8 mouse cellular contexts compared by ENCODE assay signal in genomic region chr7:120835449-120836359, GRCm38 (mm10). TPM values are rescaled to one million over a fixed set of nuclear protein-coding genes. Genes with fewer than 3 reads are reported as not detected.
DNase-seq lines count a peak whose midpoint lies in the region; ATAC-seq and TF ChIP-seq lines count a peak whose summit lies in the region.

No protein-coding gene starts in this region.

- WGBS in forebrain, embryonic 14.5 days: under 1% methylated on average over 41 of the region's 41 CpGs
- under 1% methylated on average over 41 of the region's 41 CpGs for WGBS in liver, postnatal 0 days (ENCODE audit: insufficient replicate concordance)
- 1% methylated on average over 41 of the region's 41 CpGs for WGBS in neural tube, embryonic 13.5 days

- H3K9ac ChIP-seq in ES-E14 (ENCODE audit: insufficient read depth, low read depth, low read length, poor library complexity, severe bottlenecking): peak overlapping the region; percentile 48; the same call in 1 of the 2 replicates
- H3K9ac ChIP-seq in forebrain, embryonic 14.5 days (ENCODE audit: low read length): peak overlapping the region; percentile 61
- peak overlapping the region; percentile 70 for H3K9ac ChIP-seq in liver, postnatal 0 days (replicated peaks)
- H3K9ac ChIP-seq in neural tube, embryonic 13.5 days: peak overlapping the region; percentile 72

- peak; percentile 68 for DNase-seq in ES-E14 (ENCODE audit: low read depth, low spot score)
- DNase-seq in cerebellum, adult 11 months: peak; percentile 95
- peak; percentile 97 for DNase-seq in forebrain, embryonic 14.5 days (ENCODE audit: low spot score)
- peak; percentile 95 to 97 for DNase-seq in heart, postnatal 14 days
- peak; percentile 97 for DNase-seq in layer of hippocampus, adult 11-12 months (ENCODE audit: low spot score)
- DNase-seq in liver, postnatal 0 days: peak; percentile 96
- peak; percentile 96 for DNase-seq in telencephalon, adult 2 months (ENCODE audit: low read depth, low spot score)

- in situ Hi-C loops in ES-E14 (cut with MboI; ENCODE audit: low sequenced_read_pairs in 2 of 2, unreplicated experiment in 2 of 2): no loop called here

- peak overlapping the region; percentile 66 to 72 for H3K4me3 ChIP-seq in ES-E14 (ENCODE audit: insufficient read depth in 1 of 2, low read depth in 1 of 2, low read length in 2 of 2, poor library complexity in 1 of 2, severe bottlenecking in 1 of 2)
- H3K4me3 ChIP-seq in forebrain, embryonic 14.5 days (ENCODE audit: low read depth, low read length): peak overlapping the region; percentile 50
- H3K4me3 ChIP-seq in liver, postnatal 0 days (ENCODE audit: low read depth, low read length): peak overlapping the region; percentile 80
- peak overlapping the region; percentile 56 for H3K4me3 ChIP-seq in neural tube, embryonic 13.5 days

- peak overlapping the region; percentile 49 for H3K4me2 ChIP-seq in forebrain, embryonic 14.5 days (ENCODE audit: low read length)
- H3K4me2 ChIP-seq in liver, postnatal 0 days (ENCODE audit: low read depth, low read length): peak overlapping the region; percentile 83
- H3K4me2 ChIP-seq in neural tube, embryonic 13.5 days: peak overlapping the region; percentile 57

- peaks cover 0 to 3% of the 10 kb centered on the region in 2 experiments; a peak in 1 of 4 replicates for H3K4me1 ChIP-seq in ES-E14 (ENCODE audit: control insufficient read depth in 2 of 2, insufficient read depth in 2 of 2, low read length in 2 of 2, poor library complexity in 1 of 2)
- peaks cover under 1% of the 10 kb centered on the region; the same call in 1 of the 2 replicates for H3K4me1 ChIP-seq in forebrain, embryonic 14.5 days (ENCODE audit: control insufficient read depth, insufficient read depth, low read length)
- H3K4me1 ChIP-seq in liver, postnatal 0 days (ENCODE audit: insufficient read depth): peaks cover 24% of the 10 kb centered on the region
- H3K4me1 ChIP-seq in neural tube, embryonic 13.5 days (replicated peaks): peaks cover 14% of the 10 kb centered on the region; the same call in 1 of the 2 replicates

- TF ChIP-seq CTCF in liver, postnatal 0 days (IDR thresholded peaks at IDR 0.05; ENCODE audit: low read depth): peak; percentile 100

- 0 out of 2 replicates have a peak, but pooled peaks cover 5% of the 10 kb centered on the region for H3K27me3 ChIP-seq in forebrain, embryonic 14.5 days (replicated peaks; ENCODE audit: control insufficient read depth, insufficient read depth, low read length)
- H3K27me3 ChIP-seq in liver, postnatal 0 days (ENCODE audit: insufficient read depth, low read length): no peaks in the 10 kb centered on the region
- H3K27me3 ChIP-seq in neural tube, embryonic 13.5 days: peaks cover 16% of the 10 kb centered on the region

- intact Hi-C loops in heart, postnatal 14 days (cut with DNase I): loop anchor here (1.0 to 5.0 kb wide), 4 partner anchors 78 to 282 kb away; partner anchors contain the start of gene Polr3e

- TF ChIP-seq EP300 in liver, postnatal 0 days (IDR thresholded peaks at IDR 0.05; ENCODE audit: low read depth): 0 out of 2 replicates have a peak, but pooled peaks have one; percentile 33

- H3K36me3 ChIP-seq in ES-E14 (ENCODE audit: control insufficient read depth, insufficient read depth, low read length, poor library complexity, severe bottlenecking): no peaks in the 10 kb centered on the region
- H3K36me3 ChIP-seq in forebrain, embryonic 14.5 days (ENCODE audit: control insufficient read depth, insufficient read depth, low read length): no peaks in the 10 kb centered on the region
- no peaks in the 10 kb centered on the region for H3K36me3 ChIP-seq in liver, postnatal 0 days (replicated peaks; ENCODE audit: insufficient read depth, low read length)
- H3K36me3 ChIP-seq in neural tube, embryonic 13.5 days: no peaks in the 10 kb centered on the region

- H3K9me3 ChIP-seq in ES-E14 (ENCODE audit: control insufficient read depth, insufficient read depth, low read depth, low read length): no peaks in the 10 kb centered on the region
- no peaks in the 10 kb centered on the region for H3K9me3 ChIP-seq in forebrain, embryonic 14.5 days (replicated peaks; ENCODE audit: control insufficient read depth, low read length)
- no peaks in the 10 kb centered on the region for H3K9me3 ChIP-seq in liver, postnatal 0 days (ENCODE audit: low read length)
- no peaks in the 10 kb centered on the region for H3K9me3 ChIP-seq in neural tube, embryonic 13.5 days

- ATAC-seq in forebrain, embryonic 14.5 days: peak; percentile 93
- ATAC-seq in liver, postnatal 0 days: peak; percentile 87
- ATAC-seq in neural tube, embryonic 13.5 days (ENCODE audit: low read depth): peak; percentile 90

- H3K27ac ChIP-seq in ES-E14 (ENCODE audit: insufficient read depth, low read depth, low read length, poor library complexity, severe bottlenecking): no peak overlapping the region
- H3K27ac ChIP-seq in forebrain, embryonic 14.5 days (ENCODE audit: low read depth, low read length): peak overlapping the region; percentile 40
- H3K27ac ChIP-seq in liver, postnatal 0 days (ENCODE audit: low read depth): peak overlapping the region; percentile 84
- peak overlapping the region; percentile 83 for H3K27ac ChIP-seq in neural tube, embryonic 13.5 days (replicated peaks)

TF ChIP-seq in ES-E14, 5 proteins besides CTCF, POLR2A, EP300 and RAD21:
- TF ChIP-seq MAFK (IDR thresholded peaks at IDR 0.05; ENCODE audit: insufficient read depth, low read depth, low read length): peak; percentile 90
- TF ChIP-seq HCFC1 (IDR thresholded peaks at IDR 0.05; ENCODE audit: borderline replicate concordance, insufficient read depth, low read length): no peak
- TF ChIP-seq ZC3H11A (IDR thresholded peaks at IDR 0.05; ENCODE audit: borderline replicate concordance, low read depth, low read length): peak; percentile 50; the same call in 1 of the 2 replicates

RNA-seq across cellular contexts. Expression of gene Eef2k, which starts 6.9 kb away (rescaled TPM):
- 13.6 and 32.9 TPM in 2 replicates for total RNA-seq in ES-E14 (2012; rRNA removed)
- 9.1 and 11.3 TPM in 2 replicates for polyA plus RNA-seq in forebrain, embryonic 14.5 days (2014; fragmentation: Nextera tagmentation; extraction: Ambion mirVana)
- 10 to 100 TPM; 30.0 to 34.2 TPM for total RNA-seq in heart, postnatal 14 days (2021)
- 14.4 and 19.5 TPM in 2 replicates for polyA plus RNA-seq in liver, postnatal 0 days (2015; fragmentation: Nextera tagmentation; extraction: Ambion mirVana)
- polyA plus RNA-seq in neural tube, embryonic 13.5 days (2015; fragmentation: Nextera tagmentation; extraction: Ambion mirVana): 29.2 and 34.1 TPM in 2 replicates

RNA-seq across cellular contexts. Expression of gene Gm5737, which starts 23.5 kb away (rescaled TPM):
- total RNA-seq in ES-E14 (2012; rRNA removed): not detected in 2 replicates
- not detected in 2 replicates for polyA plus RNA-seq in forebrain, embryonic 14.5 days (2014; fragmentation: Nextera tagmentation; extraction: Ambion mirVana)
- total RNA-seq in heart, postnatal 14 days (2021): under 1 TPM in 1 of 2 experiments, not detected in 1; 0.22 TPM
- polyA plus RNA-seq in liver, postnatal 0 days (2015; fragmentation: Nextera tagmentation; extraction: Ambion mirVana): not detected in 2 replicates
- not detected in 2 replicates for polyA plus RNA-seq in neural tube, embryonic 13.5 days (2015; fragmentation: Nextera tagmentation; extraction: Ambion mirVana)
